Mouse (Mus musculus) embryo, embryonic 11 days (tissue): ENCODE results near the gene Babam1.
A peak's percentile ranks its signal among the peaks of the same experiment; 100 is the strongest.
"Not testable (repeated sequence)": the region's sequence is repeated elsewhere in the genome, so short reads cannot be mapped to it uniquely, and the experiment has no call there.

Source experiments
- DNase-seq: peaks from one replicate; pipeline ENCODE4 v3.0.0-alpha.2; 2015

Babam1 gene

DNA sequence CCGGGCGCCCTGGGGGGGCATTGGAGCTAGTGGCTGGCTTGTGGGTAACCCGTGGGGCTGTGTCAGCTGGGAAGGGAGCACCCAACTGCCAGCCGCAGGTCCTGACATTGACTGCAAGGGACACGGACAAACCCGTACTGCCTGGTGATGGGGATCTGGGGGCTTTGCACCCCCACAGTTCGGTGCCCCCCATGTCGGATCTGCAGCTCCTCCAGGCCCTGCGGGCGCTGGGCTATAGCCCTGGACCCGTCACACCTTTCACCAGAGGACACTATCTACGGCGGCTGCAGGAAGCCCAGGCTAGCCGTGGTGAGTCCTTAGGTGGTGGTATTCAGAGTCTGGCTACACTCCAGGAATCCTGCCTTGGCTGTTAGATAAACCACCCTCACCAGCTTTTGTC lies 10.8 kb downstream of the Babam1 start:
- DNase-seq: no peak

DNA sequence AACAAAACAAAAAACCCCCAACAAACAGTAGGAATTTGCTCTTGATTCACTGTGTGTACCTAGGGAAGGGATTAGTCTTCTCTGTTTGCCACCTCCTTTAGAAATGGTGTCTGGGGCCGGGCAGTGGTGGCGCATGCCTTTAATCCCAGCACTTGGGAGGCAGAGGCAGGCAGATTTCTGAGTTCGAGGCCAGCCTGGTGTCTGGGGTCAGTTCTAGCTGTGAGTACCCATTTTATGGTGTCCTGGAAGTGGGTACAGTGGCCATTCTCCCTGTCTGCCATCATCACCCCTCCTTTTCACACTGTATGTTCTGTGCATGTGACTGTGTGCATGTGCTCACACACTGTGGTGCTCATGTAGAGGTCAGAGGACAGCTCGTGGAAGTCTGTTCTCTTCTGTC lies 11.6 kb downstream of the Babam1 start:
- DNase-seq: no peak

DNA sequence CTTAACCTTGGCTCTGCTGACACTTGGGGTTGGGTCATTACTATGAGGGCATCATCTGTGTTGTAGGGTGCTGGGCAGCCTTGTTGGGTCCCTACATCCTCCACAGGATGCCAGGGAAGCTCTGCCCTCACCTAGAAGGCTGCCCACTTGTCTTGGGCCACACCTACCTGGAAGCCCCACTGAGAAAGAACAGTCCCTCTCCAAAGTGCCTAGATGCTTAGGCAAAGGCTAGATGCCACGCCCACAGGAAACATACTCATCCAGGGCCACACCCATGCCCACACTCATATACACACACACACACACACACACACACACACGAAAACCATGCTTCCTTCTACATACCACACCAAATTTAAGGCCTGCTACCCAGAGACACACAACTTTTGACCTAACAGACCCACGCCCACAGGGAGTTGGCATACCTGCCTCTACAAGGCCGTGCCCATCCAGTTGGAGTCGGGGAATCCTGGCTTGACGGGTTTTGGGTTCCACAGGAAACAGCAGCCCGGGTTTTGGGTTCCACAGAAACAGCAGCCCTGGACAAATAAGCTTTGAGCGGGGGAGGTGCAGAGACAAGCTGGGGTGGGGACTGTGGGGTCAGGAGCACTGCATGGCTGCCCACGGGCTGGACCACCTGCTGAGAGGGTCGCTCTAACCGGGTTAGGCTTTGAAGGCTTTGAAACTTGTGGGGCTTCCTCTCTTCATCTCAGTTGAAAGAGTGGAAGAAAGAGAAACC lies 15.0 kb downstream of the Babam1 start:
- no peak for DNase-seq

DNA sequence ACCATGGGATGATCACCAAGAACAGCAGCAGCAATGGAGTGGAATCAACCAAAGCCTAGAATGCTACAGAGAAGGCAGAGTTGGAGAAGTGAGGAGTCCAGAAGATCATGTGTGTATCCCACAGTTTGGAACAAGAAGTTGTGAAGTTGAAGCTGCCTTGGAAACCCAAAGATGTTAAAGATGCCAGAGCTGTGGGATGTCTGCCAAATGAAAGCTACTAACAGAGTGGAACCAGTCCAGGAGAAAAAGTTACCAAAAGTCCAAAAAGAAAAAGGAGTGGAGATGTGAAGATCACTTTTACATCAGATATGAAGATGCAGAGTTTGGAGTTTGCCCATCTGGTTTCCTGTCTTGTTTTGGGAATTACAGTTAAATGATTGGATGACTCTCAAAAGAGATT lies 25.5 kb downstream of the Babam1 start:
- DNase-seq: no peak

DNA sequence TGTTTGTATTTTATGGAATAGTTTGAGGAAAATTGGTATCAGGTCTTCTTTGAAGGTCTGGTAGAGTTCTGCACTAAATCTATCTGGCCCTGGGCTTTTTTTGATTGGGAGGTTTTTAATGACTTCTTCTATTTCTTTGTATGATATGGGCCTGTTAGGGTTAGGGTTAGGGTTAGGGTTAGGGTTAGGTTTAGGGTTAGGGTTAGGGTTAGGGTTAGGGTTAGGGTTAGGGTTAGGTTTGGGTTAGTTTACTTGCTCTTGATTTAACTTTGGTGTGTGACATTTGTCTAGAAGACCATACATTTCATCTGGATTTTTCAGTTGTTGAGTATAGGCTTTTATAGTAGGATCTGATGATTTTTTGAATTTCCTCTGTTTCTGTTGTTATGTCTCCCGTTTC lies 36.3 kb downstream of the Babam1 start:
- not testable (repeated sequence) for DNase-seq

DNA sequence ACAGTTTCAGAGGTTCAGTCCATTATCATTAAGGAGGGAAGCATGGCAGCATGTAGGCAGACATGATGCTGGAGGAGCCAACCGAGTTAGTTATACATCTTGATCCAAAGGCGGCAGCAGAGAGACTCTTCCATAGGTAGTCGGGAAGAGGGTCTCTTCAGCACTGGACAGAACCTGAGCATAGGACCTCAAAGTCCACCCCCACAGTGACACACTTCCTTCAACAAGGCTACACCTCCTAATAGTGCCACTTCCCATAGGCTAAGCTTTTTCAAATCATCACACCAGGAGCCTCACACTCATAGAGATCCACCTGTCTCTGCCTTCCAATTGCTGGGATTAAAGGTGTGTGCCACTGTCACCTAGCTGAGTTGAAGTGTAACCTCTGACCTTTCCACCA lies 40.4 kb downstream of the Babam1 start:
- no peak for DNase-seq

DNA sequence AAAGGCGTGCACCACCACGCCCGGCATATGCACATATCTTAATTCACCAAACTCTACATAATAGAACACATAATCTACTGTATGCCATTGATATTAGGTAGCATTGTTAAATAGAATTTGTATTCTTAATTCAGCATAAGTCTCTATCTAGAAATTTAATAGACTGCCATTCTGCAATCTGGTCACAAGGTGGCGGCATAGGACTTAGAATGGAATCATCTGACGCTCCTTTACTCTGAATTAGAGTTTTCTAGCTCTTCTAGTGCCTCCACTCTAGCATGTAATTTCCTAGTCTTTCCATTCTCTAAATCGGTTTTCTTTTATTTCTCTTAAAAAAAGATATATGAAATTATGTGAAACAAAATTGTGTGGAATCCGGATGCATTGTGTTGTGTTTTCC lies 44.7 kb downstream of the Babam1 start:
- DNase-seq: peak; percentile 73

DNA sequence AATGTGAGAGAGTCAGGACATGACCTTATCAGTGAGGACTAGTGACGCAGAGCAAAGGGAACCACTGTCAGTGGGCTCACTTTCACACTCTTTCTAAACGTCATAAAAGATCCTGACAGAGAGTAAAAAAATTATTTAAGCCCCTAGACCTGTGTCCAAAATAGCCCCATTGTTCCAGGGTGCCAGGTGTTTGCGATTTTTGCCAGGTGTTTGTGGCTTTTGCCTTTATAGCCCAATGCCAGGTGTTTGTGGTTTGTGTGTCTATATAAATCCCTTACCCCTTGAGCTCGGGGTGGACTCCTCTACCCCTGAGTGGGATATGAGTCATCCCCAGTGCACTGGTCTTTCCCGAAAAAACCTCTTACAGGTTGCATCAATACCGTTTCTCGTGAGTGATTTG lies 48.4 kb downstream of the Babam1 start:
- no peak for DNase-seq

DNA sequence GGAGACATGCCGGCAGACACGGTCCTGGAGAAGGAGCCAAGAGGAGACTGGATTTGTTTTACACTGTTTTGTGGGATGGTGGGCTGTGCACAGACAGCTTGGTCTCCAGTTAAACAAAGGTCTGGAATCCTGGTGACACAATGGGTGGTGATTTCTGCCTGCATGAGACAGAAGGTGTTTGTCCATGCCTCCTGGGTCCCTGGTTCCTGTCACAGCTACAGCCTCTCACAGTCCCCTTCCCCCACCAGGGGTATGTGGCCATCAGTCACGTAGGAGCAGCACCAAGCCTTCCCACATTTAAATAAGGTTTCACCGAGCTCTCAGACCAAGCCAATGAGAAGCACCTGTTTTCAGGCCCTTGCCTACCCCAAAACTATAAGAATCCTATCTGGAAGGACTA lies 54.7 kb downstream of the Babam1 start:
- no peak for DNase-seq

DNA sequence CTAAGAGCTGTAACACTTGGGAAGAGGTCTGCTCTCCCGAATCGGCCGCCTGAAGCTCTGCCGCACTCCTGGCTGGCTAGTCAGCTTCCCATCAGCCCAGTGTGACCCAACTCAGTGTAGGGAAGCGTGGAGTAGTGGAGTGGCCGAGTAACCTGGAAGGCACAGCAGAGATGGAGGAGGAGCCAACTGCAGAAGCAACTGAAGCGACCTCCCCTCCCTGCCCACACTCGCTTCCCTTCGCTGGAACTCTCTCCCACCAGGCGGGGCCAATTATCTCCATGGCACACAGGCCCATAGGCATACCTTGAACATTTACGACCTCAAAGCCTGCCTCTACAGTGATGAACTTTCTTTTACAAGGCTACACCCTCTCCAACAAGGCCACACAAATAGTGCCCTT lies 55.1 kb downstream of the Babam1 start:
- no peak for DNase-seq

DNA sequence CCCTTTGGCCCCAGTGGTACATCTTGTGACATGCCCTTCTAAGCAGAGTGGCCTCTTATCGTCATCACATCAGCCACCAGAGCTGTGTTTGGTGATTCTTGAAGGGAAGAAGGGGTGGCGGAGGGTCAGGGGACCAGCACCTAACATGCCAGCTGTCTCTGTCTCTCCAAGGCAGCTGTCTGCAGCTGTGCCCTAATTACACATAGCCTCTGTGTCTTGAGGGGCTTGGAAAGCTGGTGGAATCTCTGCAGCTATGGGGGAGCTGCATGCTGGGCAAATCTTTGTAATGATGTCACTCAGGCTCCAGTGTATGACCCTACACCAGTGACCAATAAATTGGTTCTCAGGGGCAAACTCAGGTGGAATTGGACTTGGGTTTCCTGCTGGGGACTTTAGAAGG lies 56.0 kb downstream of the Babam1 start:
- no peak for DNase-seq
